Mouse (Mus musculus): ENCODE data around the gene Emc10. TPM values are rescaled to one million over a fixed set of nuclear protein-coding genes. Genes with fewer than 3 reads are reported as not detected.
A peak's percentile ranks its signal among the peaks of the same experiment; 100 is the strongest.

The Emc10 gene
- polyA plus RNA-seq (2012; rRNA removed) = 188 and 231 TPM in 2 replicates

GRCm38 (mm10) chr7:44495992-44496770 is at the start of gene Emc10, which contains the start of gene Fam71e1:
Gene Emc10, minus strand, starts transcription at chr7:44496529.
Gene Fam71e1, plus strand, starts transcription at chr7:44496581.
- WGBS = under 1% methylated on average over 58 of the region's 58 CpGs
- no peaks in the 10 kb centered on the region; the same call in 1 of the 2 replicates for H3K4me1 ChIP-seq (ENCODE audit: control insufficient read depth, insufficient read depth, insufficient read length)
- H3K27me3 ChIP-seq (ENCODE audit: control insufficient read depth, insufficient read depth, low read length) = no peaks in the 10 kb centered on the region
- peak within 1 kb of the TSS; percentile 99 for H3K27ac ChIP-seq (ENCODE audit: insufficient read depth, low read length)
- peak; percentile 98 to 100 for DNase-seq (ENCODE audit: low read depth in 1 of 2, low spot score in 2 of 2)
- H3K4me3 ChIP-seq (ENCODE audit: extremely low read depth, insufficient read depth, insufficient read length) = peak within 1 kb of the TSS; percentile 79
- peaks cover 21% of the 10 kb centered on the region for H3K36me3 ChIP-seq (ENCODE audit: control insufficient read depth, insufficient read depth, low read length)
- no peak for TF ChIP-seq CTCF (IDR thresholded peaks at IDR 0.05; ENCODE audit: extremely low read depth, insufficient read depth, insufficient read length, insufficient replicate concordance)
- no peak; the same call in 1 of the 2 replicates for TF ChIP-seq POLR2A (IDR thresholded peaks at IDR 0.05; ENCODE audit: low read depth, low read length)

- no peak for DNase-seq (ENCODE audit: low read depth in 1 of 2, low spot score in 2 of 2)
- TF ChIP-seq POLR2A (IDR thresholded peaks at IDR 0.05; ENCODE audit: low read depth, low read length) (no peak), CTCF (IDR thresholded peaks at IDR 0.05; ENCODE audit: extremely low read depth, insufficient read depth, insufficient read length, insufficient replicate concordance) (no peak)
- WGBS = 82% methylated on average over 12 of the region's 12 CpGs
- Histone ChIP-seq H3K27ac (ENCODE audit: insufficient read depth, low read length) (no peak overlapping the region), H3K36me3 (ENCODE audit: control insufficient read depth, insufficient read depth, low read length) (peaks cover 44% of the 10 kb centered on the region), H3K4me1 (ENCODE audit: control insufficient read depth, insufficient read depth, insufficient read length) (peaks cover 12% of the 10 kb centered on the region; the same call in 1 of the 2 replicates), H3K27me3 (ENCODE audit: control insufficient read depth, insufficient read depth, low read length) (no peaks in the 10 kb centered on the region), H3K4me3 (ENCODE audit: extremely low read depth, insufficient read depth, insufficient read length) (no peak overlapping the region)
Measured at GRCm38 (mm10) chr7:44543071-44543470, 46.7 kb upstream of the Emc10 start.

DNA sequence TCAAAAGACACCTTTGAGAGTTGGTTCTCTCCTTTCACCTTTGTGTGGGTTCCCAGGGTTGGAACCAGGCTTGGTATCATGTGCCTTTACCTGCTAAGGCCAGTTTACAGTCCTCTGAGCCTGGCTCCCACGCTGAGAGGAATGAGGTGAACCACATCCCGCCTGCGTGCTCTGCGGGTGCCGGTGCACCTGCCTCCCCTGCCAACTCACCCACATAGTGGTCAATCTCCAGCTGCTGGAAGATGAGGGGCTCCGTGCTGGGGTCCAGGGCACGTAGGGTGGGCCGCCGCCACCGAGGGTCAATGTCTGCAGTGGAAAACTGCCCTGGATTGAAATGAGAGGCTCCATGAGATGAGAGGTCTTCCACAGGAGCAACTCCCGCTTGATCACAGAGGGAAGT is 46.2 kb upstream of the Emc10 start:
- H3K36me3 ChIP-seq (ENCODE audit: control insufficient read depth, insufficient read depth, low read length) = peaks cover 49% of the 10 kb centered on the region
- peaks cover 9% of the 10 kb centered on the region; the same call in 1 of the 2 replicates for H3K4me1 ChIP-seq (ENCODE audit: control insufficient read depth, insufficient read depth, insufficient read length)
- H3K27me3 ChIP-seq (ENCODE audit: control insufficient read depth, insufficient read depth, low read length) = no peaks in the 10 kb centered on the region
- DNase-seq (ENCODE audit: low read depth in 1 of 2, low spot score in 2 of 2) = no peak
- no peak overlapping the region for H3K4me3 ChIP-seq (ENCODE audit: extremely low read depth, insufficient read depth, insufficient read length)
- no peak overlapping the region for H3K27ac ChIP-seq (ENCODE audit: insufficient read depth, low read length)
- WGBS = 76% methylated on average over 11 of the region's 11 CpGs
- TF ChIP-seq POLR2A (IDR thresholded peaks at IDR 0.05; ENCODE audit: low read depth, low read length) (no peak), CTCF (IDR thresholded peaks at IDR 0.05; ENCODE audit: extremely low read depth, insufficient read depth, insufficient read length, insufficient replicate concordance) (no peak)

GRCm38 (mm10) chr7:44538756-44539624 is 42.7 kb upstream of the Emc10 start:
- no peak for DNase-seq (ENCODE audit: low read depth in 1 of 2, low spot score in 2 of 2)
- Histone ChIP-seq H3K4me1 (ENCODE audit: control insufficient read depth, insufficient read depth, insufficient read length) (peaks cover 21% of the 10 kb centered on the region; the same call in 1 of the 2 replicates), H3K27me3 (ENCODE audit: control insufficient read depth, insufficient read depth, low read length) (no peaks in the 10 kb centered on the region), H3K4me3 (ENCODE audit: extremely low read depth, insufficient read depth, insufficient read length) (no peak overlapping the region), H3K36me3 (ENCODE audit: control insufficient read depth, insufficient read depth, low read length) (peaks cover 54% of the 10 kb centered on the region), H3K27ac (ENCODE audit: insufficient read depth, low read length) (no peak overlapping the region)
- WGBS = 94% methylated on average over 41 of the region's 41 CpGs
- TF ChIP-seq POLR2A (IDR thresholded peaks at IDR 0.05; ENCODE audit: low read depth, low read length) (no peak), CTCF (IDR thresholded peaks at IDR 0.05; ENCODE audit: extremely low read depth, insufficient read depth, insufficient read length, insufficient replicate concordance) (no peak)

DNA sequence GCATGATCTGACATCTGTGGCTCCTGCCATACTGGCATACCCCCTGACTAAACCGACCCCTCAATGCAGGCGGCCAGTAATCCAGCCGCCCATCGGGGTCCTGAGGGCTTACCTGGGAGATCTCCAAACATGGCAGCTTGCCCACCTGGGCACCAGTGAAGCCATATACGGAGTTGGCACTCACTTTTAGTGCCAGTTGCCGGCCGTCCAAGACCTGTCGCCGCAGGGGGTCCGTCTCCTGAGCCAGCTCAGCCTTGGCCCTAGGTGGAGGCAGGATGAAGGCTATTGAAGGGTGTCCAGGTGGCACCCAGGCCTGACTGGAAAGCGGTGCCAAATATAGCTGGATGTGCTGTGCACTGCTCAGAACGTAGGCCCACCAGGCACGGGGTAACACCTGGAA is 41.2 kb upstream of the Emc10 start:
- Histone ChIP-seq H3K27me3 (ENCODE audit: control insufficient read depth, insufficient read depth, low read length) (no peaks in the 10 kb centered on the region), H3K36me3 (ENCODE audit: control insufficient read depth, insufficient read depth, low read length) (peaks cover 50% of the 10 kb centered on the region), H3K4me3 (ENCODE audit: extremely low read depth, insufficient read depth, insufficient read length) (no peak overlapping the region), H3K27ac (ENCODE audit: insufficient read depth, low read length) (no peak overlapping the region), H3K4me1 (ENCODE audit: control insufficient read depth, insufficient read depth, insufficient read length) (peaks cover 29% of the 10 kb centered on the region; the same call in 1 of the 2 replicates)
- TF ChIP-seq POLR2A (IDR thresholded peaks at IDR 0.05; ENCODE audit: low read depth, low read length) (no peak), CTCF (IDR thresholded peaks at IDR 0.05; ENCODE audit: extremely low read depth, insufficient read depth, insufficient read length, insufficient replicate concordance) (no peak)
- WGBS = 95% methylated on average over 13 of the region's 13 CpGs
- no peak for DNase-seq (ENCODE audit: low read depth in 1 of 2, low spot score in 2 of 2)

GRCm38 (mm10) chr7:44537009-44537408 is 40.7 kb upstream of the Emc10 start:
- Histone ChIP-seq H3K36me3 (ENCODE audit: control insufficient read depth, insufficient read depth, low read length) (peaks cover 45% of the 10 kb centered on the region), H3K27me3 (ENCODE audit: control insufficient read depth, insufficient read depth, low read length) (no peaks in the 10 kb centered on the region), H3K4me1 (ENCODE audit: control insufficient read depth, insufficient read depth, insufficient read length) (peaks cover 32% of the 10 kb centered on the region; the same call in 1 of the 2 replicates), H3K4me3 (ENCODE audit: extremely low read depth, insufficient read depth, insufficient read length) (no peak overlapping the region), H3K27ac (ENCODE audit: insufficient read depth, low read length) (peak overlapping the region; percentile 79; the same call in 1 of the 2 replicates)
- DNase-seq (ENCODE audit: low read depth in 1 of 2, low spot score in 2 of 2) = no peak
- TF ChIP-seq POLR2A (IDR thresholded peaks at IDR 0.05; ENCODE audit: low read depth, low read length) (no peak), CTCF (IDR thresholded peaks at IDR 0.05; ENCODE audit: extremely low read depth, insufficient read depth, insufficient read length, insufficient replicate concordance) (no peak)
- WGBS = 82% methylated on average over 7 of the region's 7 CpGs

All from spleen, adult 2 months (tissue).